Mouse (Mus musculus): ENCODE data around the gene Abhd2. TPM values are rescaled to one million over a fixed set of nuclear protein-coding genes. Genes with fewer than 3 reads are reported as not detected.

Gene Abhd2
- polyA plus RNA-seq, 1 experiment from 2014 or later = 10.1 TPM

DNA sequence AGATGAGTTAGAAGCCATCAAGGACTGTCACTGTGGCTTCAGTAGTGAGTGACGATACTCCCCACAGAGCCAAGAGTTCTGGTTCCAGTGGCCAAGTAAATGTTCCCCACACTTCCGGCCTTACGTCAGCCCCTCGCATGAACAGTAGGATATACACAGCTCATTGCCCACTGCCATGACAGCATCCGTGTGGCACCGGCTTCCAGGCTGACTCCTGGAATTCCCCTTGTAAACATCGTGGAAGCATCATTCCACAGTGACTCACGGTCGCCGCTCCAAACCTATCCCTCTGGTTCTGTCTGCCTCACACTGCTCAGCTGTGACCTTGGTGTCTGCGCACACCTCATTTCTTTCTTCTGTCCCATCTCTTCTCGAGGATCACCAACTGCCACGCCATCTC is 12.4 kb downstream of the Abhd2 start:
- Histone ChIP-seq H3K4me1 (replicated peaks) (peaks cover 16% of the 10 kb centered on the region), H3K36me3 (peaks cover 30% of the 10 kb centered on the region), H3K27me3 (ENCODE audit: insufficient read depth, poor library complexity, severe bottlenecking) (no peaks in the 10 kb centered on the region), H3K27ac (no peak overlapping the region), H3K4me3 (no peak overlapping the region), H3K9me3 (no peaks in the 10 kb centered on the region)
- WGBS = 92% methylated on average over 13 of the region's 13 CpGs
- DNase-seq (ENCODE audit: low spot score) = no peak

GRCm38 (mm10) chr7:79287226-79287625 is 14.2 kb downstream of the Abhd2 start:
- no peak for DNase-seq (ENCODE audit: low spot score)
- Histone ChIP-seq H3K36me3 (peaks cover 30% of the 10 kb centered on the region), H3K27me3 (ENCODE audit: insufficient read depth, poor library complexity, severe bottlenecking) (no peaks in the 10 kb centered on the region), H3K27ac (no peak overlapping the region), H3K4me1 (replicated peaks) (peaks cover 21% of the 10 kb centered on the region), H3K4me3 (no peak overlapping the region), H3K9me3 (no peaks in the 10 kb centered on the region)
- WGBS = 93% methylated on average over 6 of the region's 6 CpGs

- DNase-seq (ENCODE audit: low spot score) = no peak
- H3K9me3 ChIP-seq = no peaks in the 10 kb centered on the region
- WGBS = 97% methylated on average over 8 of the region's 8 CpGs
Observed at GRCm38 (mm10) chr7:79287928-79288327, 14.9 kb downstream of the Abhd2 start.

DNA sequence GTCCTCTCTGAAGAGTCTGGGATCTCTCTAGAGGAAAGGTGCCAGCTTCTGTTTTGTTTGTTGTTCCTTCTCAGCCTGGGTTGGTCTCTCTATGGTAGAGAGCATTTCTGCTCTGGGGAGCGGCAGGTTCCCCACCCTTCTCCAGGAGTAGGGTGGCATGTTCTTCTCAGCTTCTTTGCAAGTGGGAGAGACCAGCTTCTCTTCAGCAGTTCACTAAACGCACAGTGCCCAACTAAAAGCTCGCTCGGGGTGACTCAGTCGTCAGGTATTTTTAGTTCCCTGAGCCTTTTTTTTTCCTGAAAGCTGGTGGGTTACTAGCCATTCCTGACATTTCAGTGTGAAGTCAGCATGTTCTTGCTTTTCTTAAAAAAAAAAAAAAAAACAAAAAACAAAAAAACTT is 15.4 kb downstream of the Abhd2 start:
- Histone ChIP-seq H3K27me3 (ENCODE audit: insufficient read depth, poor library complexity, severe bottlenecking) (no peaks in the 10 kb centered on the region), H3K27ac (no peak overlapping the region), H3K4me3 (no peak overlapping the region), H3K4me1 (replicated peaks) (peaks cover 32% of the 10 kb centered on the region), H3K9me3 (no peaks in the 10 kb centered on the region), H3K36me3 (peaks cover 22% of the 10 kb centered on the region)
- DNase-seq (ENCODE audit: low spot score) = no peak
- WGBS = 96% methylated on average over 5 of the region's 5 CpGs

More at GRCm38 (mm10) chr7:79287928-79288327, 14.9 kb downstream of the Abhd2 start:
- H3K4me1 ChIP-seq (replicated peaks) = peaks cover 28% of the 10 kb centered on the region
- H3K27me3 ChIP-seq (ENCODE audit: insufficient read depth, poor library complexity, severe bottlenecking) = no peaks in the 10 kb centered on the region
- peaks cover 26% of the 10 kb centered on the region for H3K36me3 ChIP-seq
- H3K27ac ChIP-seq = no peak overlapping the region
- H3K4me3 ChIP-seq = no peak overlapping the region

DNA sequence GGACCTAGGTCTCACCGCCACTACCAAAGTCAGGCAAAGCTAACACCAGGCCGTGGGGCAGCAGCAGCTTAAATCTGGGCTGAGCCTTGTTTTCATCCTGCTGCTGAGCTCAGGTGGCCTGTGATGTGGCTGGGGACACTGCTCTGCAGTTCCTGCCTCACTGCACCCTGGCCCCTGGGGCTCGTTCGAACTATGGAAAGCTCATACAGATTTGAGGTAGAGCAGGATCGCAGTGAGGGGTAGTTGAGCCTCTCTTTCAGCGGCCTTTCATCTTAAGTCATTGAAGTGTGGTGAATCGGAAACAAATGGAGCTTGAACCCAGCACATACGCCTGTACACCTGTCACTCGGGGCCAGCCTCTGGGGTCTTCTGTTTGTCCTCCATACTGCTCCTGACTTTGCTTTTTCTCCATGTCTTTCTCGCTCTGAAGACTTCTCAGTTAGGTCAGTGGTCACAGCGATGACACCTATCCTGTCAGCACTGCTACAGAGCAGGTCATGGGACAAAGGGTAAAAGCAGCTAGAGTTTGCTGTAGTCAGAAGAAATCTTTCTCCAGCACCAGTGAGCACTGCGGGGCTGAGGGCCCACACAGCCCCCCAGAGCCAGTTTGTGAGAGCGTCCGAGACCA is 20.7 kb downstream of the Abhd2 start:
- no peaks in the 10 kb centered on the region for H3K9me3 ChIP-seq
- DNase-seq (ENCODE audit: low spot score) = no peak
- 66% methylated on average over 14 of the region's 14 CpGs for WGBS
- H3K27me3 ChIP-seq (ENCODE audit: insufficient read depth, poor library complexity, severe bottlenecking) = no peaks in the 10 kb centered on the region
- H3K27ac ChIP-seq = peak overlapping the region; percentile 59; the same call in 1 of the 2 replicates
- peaks cover 36% of the 10 kb centered on the region for H3K4me1 ChIP-seq (replicated peaks)
- peaks cover 33% of the 10 kb centered on the region for H3K36me3 ChIP-seq
- no peak overlapping the region for H3K4me3 ChIP-seq

DNA sequence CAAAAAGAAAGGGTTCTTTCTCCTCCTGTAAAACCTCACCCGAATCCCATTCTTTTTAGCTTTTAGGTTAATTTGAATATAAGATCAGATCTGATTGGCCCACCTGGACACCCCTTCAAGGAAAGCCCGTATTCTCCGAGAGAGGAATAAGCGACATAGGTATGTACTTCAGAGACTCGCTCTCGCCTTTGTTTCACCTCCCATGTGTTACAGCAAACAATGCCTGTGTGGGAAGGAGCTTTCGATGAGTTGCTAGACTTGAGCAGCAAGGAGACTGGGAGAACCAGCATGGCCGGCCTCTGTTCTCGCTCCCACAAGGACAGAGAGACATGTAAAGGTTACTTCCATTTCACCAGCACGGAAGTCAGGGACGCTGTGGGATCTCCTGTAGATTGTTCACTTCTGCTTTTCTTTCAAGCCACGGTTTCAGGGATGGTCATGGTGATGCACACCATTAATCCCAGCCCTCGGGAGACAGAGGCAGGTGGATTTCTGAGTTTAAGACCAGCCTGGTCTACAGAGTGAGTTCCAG is 21.5 kb downstream of the Abhd2 start:
- Histone ChIP-seq H3K36me3 (peaks cover 40% of the 10 kb centered on the region), H3K4me3 (no peak overlapping the region), H3K27ac (peak overlapping the region; percentile 36; the same call in 1 of the 2 replicates), H3K9me3 (no peaks in the 10 kb centered on the region), H3K27me3 (ENCODE audit: insufficient read depth, poor library complexity, severe bottlenecking) (no peaks in the 10 kb centered on the region), H3K4me1 (replicated peaks) (peaks cover 36% of the 10 kb centered on the region)
- DNase-seq (ENCODE audit: low spot score) = no peak
- 90% methylated on average over 13 of the region's 13 CpGs for WGBS

GRCm38 (mm10) chr7:79295196-79295826 is 22.3 kb downstream of the Abhd2 start:
- DNase-seq (ENCODE audit: low spot score) = no peak
- H3K9me3 ChIP-seq = no peaks in the 10 kb centered on the region
- no peak overlapping the region for H3K4me3 ChIP-seq
- no peak overlapping the region for H3K27ac ChIP-seq
- 83% methylated on average over 13 of the region's 13 CpGs for WGBS
- no peaks in the 10 kb centered on the region for H3K27me3 ChIP-seq (ENCODE audit: insufficient read depth, poor library complexity, severe bottlenecking)
- peaks cover 37% of the 10 kb centered on the region for H3K4me1 ChIP-seq (replicated peaks)
- peaks cover 48% of the 10 kb centered on the region for H3K36me3 ChIP-seq

DNA sequence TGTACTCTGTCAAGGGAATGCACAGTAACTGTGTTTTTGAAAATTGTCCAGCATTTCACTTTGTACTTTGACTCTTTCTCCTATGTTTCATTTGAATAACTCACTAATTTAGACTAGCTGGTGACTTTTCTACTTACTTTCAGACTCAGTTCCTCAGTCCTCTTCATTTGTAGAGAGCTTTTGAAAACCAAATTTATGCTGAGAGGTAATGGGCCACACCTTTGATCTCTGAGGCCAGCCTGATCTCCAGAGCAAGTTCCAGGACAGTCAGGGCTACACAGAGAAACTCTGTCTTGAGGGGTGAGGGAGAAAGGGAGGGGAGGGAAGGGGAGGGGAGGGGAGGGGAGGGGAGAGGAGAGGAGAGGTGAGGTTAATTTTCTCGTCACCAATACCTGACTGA is 25.7 kb downstream of the Abhd2 start:
- Histone ChIP-seq H3K9me3 (no peaks in the 10 kb centered on the region), H3K36me3 (peaks cover 60% of the 10 kb centered on the region), H3K27ac (no peak overlapping the region), H3K4me1 (replicated peaks) (peaks cover 35% of the 10 kb centered on the region), H3K4me3 (no peak overlapping the region), H3K27me3 (ENCODE audit: insufficient read depth, poor library complexity, severe bottlenecking) (no peaks in the 10 kb centered on the region)
- whole genome bisulfite sequencing = 63% methylated on average over 1 of the region's 1 CpGs
- DNase-seq (ENCODE audit: low spot score) = no peak

DNA sequence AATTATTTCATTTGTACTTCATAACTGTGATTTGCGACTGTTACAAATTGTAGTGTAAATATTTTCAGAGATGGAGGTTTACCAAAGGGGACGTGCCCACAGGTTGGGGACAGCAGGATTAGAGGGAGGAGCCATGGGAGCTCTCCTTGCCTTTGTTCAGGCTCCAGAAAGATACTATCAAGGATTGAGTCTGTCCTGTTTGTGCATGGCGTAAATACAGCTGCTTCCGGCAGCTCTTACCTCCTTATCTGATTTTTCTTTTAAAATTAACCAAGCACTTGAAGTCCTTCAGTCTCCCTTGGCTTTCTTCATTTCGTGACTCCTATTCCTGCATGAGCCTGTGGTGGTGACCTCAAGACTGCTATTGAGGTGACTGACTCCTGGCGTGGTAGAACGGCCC is 26.5 kb downstream of the Abhd2 start:
- WGBS = 82% methylated on average over 7 of the region's 7 CpGs
- no peak for DNase-seq (ENCODE audit: low spot score)
- peaks cover 27% of the 10 kb centered on the region for H3K4me1 ChIP-seq (replicated peaks)
- H3K36me3 ChIP-seq = peaks cover 66% of the 10 kb centered on the region
- H3K27ac ChIP-seq = 0 out of 2 replicates have a peak overlapping the region, but pooled peaks have one; percentile 64
- H3K9me3 ChIP-seq = no peaks in the 10 kb centered on the region
- H3K4me3 ChIP-seq = no peak overlapping the region
- H3K27me3 ChIP-seq (ENCODE audit: insufficient read depth, poor library complexity, severe bottlenecking) = no peaks in the 10 kb centered on the region

DNA sequence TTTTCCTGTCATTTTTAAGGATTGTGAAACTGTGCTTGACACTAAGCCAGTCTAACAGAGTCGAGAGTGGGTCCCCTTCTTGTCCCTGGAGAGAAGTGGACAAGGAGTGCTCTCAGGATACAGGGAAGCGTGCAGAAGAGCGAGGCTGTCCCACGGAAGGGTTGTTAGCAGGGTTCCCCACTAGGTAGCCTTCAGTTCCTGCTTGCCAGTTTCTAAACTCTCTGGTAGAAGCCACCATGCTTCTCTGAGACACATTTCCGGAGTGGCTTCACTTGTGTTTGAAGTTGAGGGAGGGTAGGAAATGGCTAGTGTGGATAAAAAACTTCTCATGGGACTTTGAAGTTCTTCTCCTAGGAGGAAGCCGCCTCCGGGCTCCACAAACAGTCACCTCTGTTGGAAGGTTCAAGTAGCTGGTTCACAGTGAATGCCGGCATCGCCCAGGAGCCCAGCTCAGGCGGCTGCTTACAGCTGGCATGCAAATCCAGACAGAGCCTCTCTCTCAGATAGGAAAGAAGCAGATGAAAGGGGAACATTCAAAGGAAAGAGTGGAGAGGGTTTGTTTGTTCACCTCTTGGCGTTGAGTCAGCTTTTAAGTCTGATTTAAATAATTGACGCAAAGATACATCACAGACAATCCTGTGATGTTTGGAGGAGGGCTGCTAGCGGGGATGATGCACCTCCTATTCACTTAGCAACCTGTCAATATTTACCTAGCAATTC is 27.6 kb downstream of the Abhd2 start:
- 74% methylated on average over 13 of the region's 13 CpGs for WGBS
- peaks cover 64% of the 10 kb centered on the region for H3K36me3 ChIP-seq
- no peak overlapping the region for H3K4me3 ChIP-seq
- peaks cover 20% of the 10 kb centered on the region for H3K4me1 ChIP-seq (replicated peaks)
- no peaks in the 10 kb centered on the region for H3K27me3 ChIP-seq (ENCODE audit: insufficient read depth, poor library complexity, severe bottlenecking)
- H3K9me3 ChIP-seq = no peaks in the 10 kb centered on the region
- DNase-seq (ENCODE audit: low spot score) = no peak
- peak overlapping the region; percentile 17; the same call in 1 of the 2 replicates for H3K27ac ChIP-seq

DNA sequence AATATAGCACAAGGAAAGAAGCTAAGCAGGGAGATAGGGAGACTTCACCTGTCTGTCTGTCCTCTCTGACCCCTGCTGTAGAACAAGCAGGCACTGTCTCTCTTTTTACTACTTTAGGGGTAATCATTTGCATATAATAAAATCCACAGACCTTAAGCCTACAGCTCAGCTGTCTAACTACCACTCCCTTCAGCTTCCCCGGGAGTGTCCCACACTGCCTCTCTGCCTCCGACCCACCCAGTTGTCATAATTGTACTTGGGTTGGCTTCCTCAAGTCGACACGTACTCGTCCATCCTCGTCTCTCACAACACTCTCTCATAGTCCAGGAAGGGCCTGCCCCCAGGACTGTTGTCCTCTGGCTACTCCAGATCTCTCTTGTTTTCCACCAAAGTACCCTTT is 29.1 kb downstream of the Abhd2 start:
- Histone ChIP-seq H3K4me1 (replicated peaks) (peaks cover 17% of the 10 kb centered on the region), H3K4me3 (no peak overlapping the region), H3K36me3 (peaks cover 57% of the 10 kb centered on the region), H3K9me3 (no peaks in the 10 kb centered on the region), H3K27me3 (ENCODE audit: insufficient read depth, poor library complexity, severe bottlenecking) (no peaks in the 10 kb centered on the region), H3K27ac (no peak overlapping the region)
- WGBS = 91% methylated on average over 6 of the region's 6 CpGs
- DNase-seq (ENCODE audit: low spot score) = no peak

DNA sequence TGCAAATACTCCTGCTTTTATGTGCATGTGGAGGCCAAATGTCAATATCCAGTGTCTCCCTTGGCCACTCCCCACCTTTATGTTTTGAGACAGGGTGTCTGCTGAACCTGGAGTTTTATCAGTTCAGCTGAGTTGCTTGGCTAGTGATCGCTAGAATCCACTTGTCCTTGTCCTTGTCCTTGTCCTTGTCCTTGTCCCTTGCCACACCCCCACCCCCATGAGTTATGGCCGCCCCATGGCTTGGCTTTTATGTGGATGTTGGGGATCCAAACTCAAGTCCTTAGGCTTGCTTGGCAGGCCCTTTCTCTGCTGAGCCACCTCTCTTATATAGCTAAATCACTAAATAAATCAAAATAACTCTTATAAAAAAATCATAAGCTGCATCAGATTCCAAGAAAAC is 29.6 kb downstream of the Abhd2 start:
- Histone ChIP-seq H3K27ac (no peak overlapping the region), H3K4me1 (replicated peaks) (peaks cover 17% of the 10 kb centered on the region), H3K36me3 (peaks cover 53% of the 10 kb centered on the region), H3K4me3 (no peak overlapping the region), H3K27me3 (ENCODE audit: insufficient read depth, poor library complexity, severe bottlenecking) (no peaks in the 10 kb centered on the region), H3K9me3 (no peaks in the 10 kb centered on the region)
- 90% methylated on average over 2 of the region's 2 CpGs for WGBS
- no peak for DNase-seq (ENCODE audit: low spot score)
